Mouse (Mus musculus): Measurements from ENCODE around the gene Cd180.

DNA sequence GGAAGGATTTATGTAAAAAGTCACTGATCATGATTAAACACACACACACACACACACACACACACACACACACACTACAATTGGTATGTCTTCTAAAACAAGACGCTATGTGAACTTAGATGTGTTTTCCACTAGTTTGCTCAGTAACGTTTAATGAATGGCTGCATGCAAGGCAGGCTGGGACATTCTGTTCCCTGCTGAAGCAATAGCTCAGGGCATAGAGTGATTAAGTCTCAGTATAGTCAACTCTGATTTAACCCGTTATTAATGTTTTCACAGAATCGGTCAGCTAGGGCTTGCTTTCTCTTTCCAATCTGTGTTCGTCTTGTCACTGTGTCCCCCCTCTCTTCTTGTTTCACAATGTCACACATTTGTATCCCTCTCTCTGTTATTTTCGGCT, 82.1 kb downstream of the Cd180 start:
- TF ChIP-seq CTCF (IDR thresholded peaks at IDR 0.05; ENCODE audit: insufficient read depth, low read depth, low read length): no peak
- TF ChIP-seq POLR2A (IDR thresholded peaks at IDR 0.05; ENCODE audit: insufficient read depth, low read depth, low read length): no peak
